ENCODE assay signal across 10 mouse cellular contexts in the genomic region with DNA sequence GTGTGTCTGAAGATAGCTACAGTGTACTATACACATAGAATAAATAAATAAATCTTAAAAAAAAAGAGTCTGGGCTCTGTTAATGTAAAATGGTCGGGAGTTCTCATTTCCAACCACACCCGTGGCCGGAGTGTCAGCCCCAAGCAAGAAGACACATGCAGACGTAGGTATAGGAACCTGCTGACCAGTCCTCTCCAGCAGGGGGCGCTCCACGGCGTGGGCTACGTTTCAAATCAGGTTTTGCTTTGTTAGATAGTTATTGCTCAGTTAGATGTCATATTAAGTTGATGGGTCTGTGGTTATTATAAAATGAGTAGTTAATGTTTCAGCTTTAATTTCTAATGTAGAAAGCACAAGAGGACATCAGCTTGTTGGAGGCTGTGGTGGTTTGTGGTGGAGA. TPM values are rescaled to one million over a fixed set of nuclear protein-coding genes. Genes with fewer than 3 reads are reported as not detected.
DNase-seq lines count a peak whose midpoint lies in the region; ATAC-seq lines count a peak whose summit lies in the region.
"Had no signal": no experiment of that assay in that cellular context is flagged by ENCODE, and none has a peak within 500 bp of the region (broad histone marks: within the 10 kb centered on the region; RNA-seq: fewer than 3 reads in every experiment).

No protein-coding gene starts in this region.

- no peak overlapping the region for H3K27ac ChIP-seq in limb, embryonic 11.5 days (replicated peaks; ENCODE audit: low read depth, low read length)
- H3K27ac ChIP-seq: limb, embryonic 15.5 days had no signal

- no peak overlapping the region for H3K4me3 ChIP-seq in limb, embryonic 11.5 days (ENCODE audit: low read depth, low read length)
- H3K4me3 ChIP-seq: erythroblast, embryonic 14.5 days; limb, embryonic 15.5 days had no signal

- peak; percentile 27 to 60 for DNase-seq in heart, postnatal 36 days
- DNase-seq in heart, adult 9 months (ENCODE audit: low spot score in 2 of 2): no peak
- peak; percentile 11 for DNase-seq in spleen, adult 12 weeks (ENCODE audit: low spot score)
- no peak for DNase-seq in spleen, postnatal 36 days (ENCODE audit: low spot score in 2 of 2)
- DNase-seq in adrenal gland, postnatal 36 days: peak; percentile 60 to 74
- DNase-seq in limb, embryonic 11.5 days (ENCODE audit: low spot score): peak; percentile 72
- DNase-seq in testis, postnatal 10 days (ENCODE audit: low spot score): peak; percentile 78
- no peak for DNase-seq in layer of hippocampus, postnatal 14 days (ENCODE audit: low spot score in 2 of 2)

- peaks cover 17% of the 10 kb centered on the region for H3K4me1 ChIP-seq in limb, embryonic 11.5 days (ENCODE audit: control insufficient read depth, insufficient read depth, low read length)

- intact Hi-C loops in heart, postnatal 36 days (cut with DNase I): no loop called here

- H3K9ac ChIP-seq in limb, embryonic 11.5 days (ENCODE audit: low read length): no peak overlapping the region
- H3K9ac ChIP-seq: limb, embryonic 15.5 days had no signal

- no peak overlapping the region for H3K4me2 ChIP-seq in limb, embryonic 11.5 days (ENCODE audit: low read depth, severe bottlenecking)
- H3K4me2 ChIP-seq: limb, embryonic 15.5 days had no signal

- no peak for ATAC-seq in limb, embryonic 11.5 days (ENCODE audit: insufficient number of reproducible peaks, low FRiP score, low TSS enrichment, low read depth)

- H3K27me3 ChIP-seq in limb, embryonic 11.5 days (ENCODE audit: control insufficient read depth, insufficient read depth, low read length): no peaks in the 10 kb centered on the region
- H3K27me3 ChIP-seq: limb, embryonic 15.5 days had no signal

- H3K36me3 ChIP-seq in limb, embryonic 11.5 days (ENCODE audit: control insufficient read depth, insufficient read depth, low read length): no peaks in the 10 kb centered on the region

- H3K9me3 ChIP-seq in limb, embryonic 11.5 days (ENCODE audit: control insufficient read depth, low read length): no peaks in the 10 kb centered on the region
- H3K9me3 ChIP-seq: limb, embryonic 15.5 days had no signal

- WGBS in limb, embryonic 11.5 days: 30% methylated on average over 8 of the region's 8 CpGs

RNA-seq across cellular contexts. Expression of a gene that starts 52.8 kb away (rescaled TPM):
- total RNA-seq in heart, postnatal 36 days (2021): 1 to 10 TPM; 6.9 to 8.4 TPM
- total RNA-seq in adrenal gland, postnatal 36 days (2021): 10 to 100 TPM; 16.9 to 18.4 TPM
- polyA plus RNA-seq in limb, embryonic 11.5 days (2014; fragmentation: Nextera tagmentation; extraction: Ambion mirVana): 45.0 and 45.3 TPM in 2 replicates
- total RNA-seq in layer of hippocampus, postnatal 14 days (2021): 10 to 100 TPM; 16.6 to 18.2 TPM

Comparison
In these comparisons a context has a peak if more than half of its experiments do, and no peak if none do; other contexts are left out.
1. DNase-seq: peak in heart, postnatal 36 days (2 of 2), spleen, adult 12 weeks (single experiment), adrenal gland, postnatal 36 days (2 of 2), limb, embryonic 11.5 days (single experiment) and testis, postnatal 10 days (single experiment); none in heart, adult 9 months (0 of 2), spleen, postnatal 36 days (0 of 2) and layer of hippocampus, postnatal 14 days (0 of 2).